Mouse (Mus musculus): ENCODE data around the gene Igsf9b. TPM values are rescaled to one million over a fixed set of nuclear protein-coding genes. Genes with fewer than 3 reads are reported as not detected.

Igsf9b gene
- polyA plus RNA-seq, 1 experiment: 2.6 TPM

GRCm38 (mm10) chr9:27289543-27290308, 9.3 kb upstream of the Igsf9b start:
- Histone ChIP-seq H3K27ac (ENCODE audit: insufficient read depth, low read depth, low read length) (no peak overlapping the region), H3K4me3 (ENCODE audit: low read depth, low read length) (no peak overlapping the region), H3K27me3 (ENCODE audit: control insufficient read depth, insufficient read depth, low read length) (0 out of 2 replicates have a peak, but pooled peaks cover 2% of the 10 kb centered on the region), H3K4me1 (ENCODE audit: control insufficient read depth, insufficient read depth, insufficient read length, low read length) (no peaks in the 10 kb centered on the region), H3K36me3 (ENCODE audit: control insufficient read depth, insufficient read depth, low read length) (no peaks in the 10 kb centered on the region)
- WGBS: 50% methylated on average over 7 of the region's 7 CpGs
- TF ChIP-seq CTCF (IDR thresholded peaks at IDR 0.05; ENCODE audit: extremely low read depth, insufficient read length, insufficient replicate concordance, low read depth, low read length) (no peak), POLR2A (IDR thresholded peaks at IDR 0.05; ENCODE audit: low read depth, low read length) (no peak)

- no peaks in the 10 kb centered on the region for H3K36me3 ChIP-seq (ENCODE audit: control insufficient read depth, insufficient read depth, low read length)
- TF ChIP-seq CTCF (IDR thresholded peaks at IDR 0.05; ENCODE audit: extremely low read depth, insufficient read length, insufficient replicate concordance, low read depth, low read length): no peak
- no peak for TF ChIP-seq POLR2A (IDR thresholded peaks at IDR 0.05; ENCODE audit: low read depth, low read length)
- H3K27me3 ChIP-seq (ENCODE audit: control insufficient read depth, insufficient read depth, low read length): 0 out of 2 replicates have a peak, but pooled peaks cover 2% of the 10 kb centered on the region
- H3K27ac ChIP-seq (ENCODE audit: insufficient read depth, low read depth, low read length): no peak overlapping the region
- no peaks in the 10 kb centered on the region; the same call in 1 of the 2 replicates for H3K4me1 ChIP-seq (ENCODE audit: control insufficient read depth, insufficient read depth, insufficient read length, low read length)
- WGBS: 62% methylated on average over 4 of the region's 4 CpGs
- H3K4me3 ChIP-seq (ENCODE audit: low read depth, low read length): no peak overlapping the region
Measured at GRCm38 (mm10) chr9:27294380-27294779, 4.6 kb upstream of the Igsf9b start.

- Histone ChIP-seq H3K4me1 (ENCODE audit: control insufficient read depth, insufficient read depth, insufficient read length, low read length) (peaks cover 7% of the 10 kb centered on the region; the same call in 1 of the 2 replicates), H3K4me3 (ENCODE audit: low read depth, low read length) (peak overlapping the region; percentile 89), H3K36me3 (ENCODE audit: control insufficient read depth, insufficient read depth, low read length) (no peaks in the 10 kb centered on the region), H3K27me3 (ENCODE audit: control insufficient read depth, insufficient read depth, low read length) (no peaks in the 10 kb centered on the region), H3K27ac (ENCODE audit: insufficient read depth, low read depth, low read length) (peak overlapping the region; percentile 44)
- TF ChIP-seq POLR2A (IDR thresholded peaks at IDR 0.05; ENCODE audit: low read depth, low read length) (no peak; the same call in 1 of the 2 replicates), CTCF (IDR thresholded peaks at IDR 0.05; ENCODE audit: extremely low read depth, insufficient read length, insufficient replicate concordance, low read depth, low read length) (no peak)
- 1% methylated on average over 68 of the region's 68 CpGs for WGBS
Measured at GRCm38 (mm10) chr9:27299286-27300187, 533 bp downstream of the Igsf9b start.

GRCm38 (mm10) chr9:27300188-27300691, 1.2 kb downstream of the Igsf9b start:
- Histone ChIP-seq H3K27me3 (ENCODE audit: control insufficient read depth, insufficient read depth, low read length) (no peaks in the 10 kb centered on the region), H3K4me3 (ENCODE audit: low read depth, low read length) (peak overlapping the region; percentile 89), H3K4me1 (ENCODE audit: control insufficient read depth, insufficient read depth, insufficient read length, low read length) (peaks cover 7% of the 10 kb centered on the region; the same call in 1 of the 2 replicates), H3K36me3 (ENCODE audit: control insufficient read depth, insufficient read depth, low read length) (no peaks in the 10 kb centered on the region), H3K27ac (ENCODE audit: insufficient read depth, low read depth, low read length) (peak overlapping the region; percentile 44)
- WGBS: 2% methylated on average over 32 of the region's 32 CpGs
- TF ChIP-seq CTCF (IDR thresholded peaks at IDR 0.05; ENCODE audit: extremely low read depth, insufficient read length, insufficient replicate concordance, low read depth, low read length) (no peak), POLR2A (IDR thresholded peaks at IDR 0.05; ENCODE audit: low read depth, low read length) (no peak)

- Histone ChIP-seq H3K36me3 (ENCODE audit: control insufficient read depth, insufficient read depth, low read length) (no peaks in the 10 kb centered on the region), H3K27ac (ENCODE audit: insufficient read depth, low read depth, low read length) (no peak overlapping the region), H3K27me3 (ENCODE audit: control insufficient read depth, insufficient read depth, low read length) (no peaks in the 10 kb centered on the region), H3K4me1 (ENCODE audit: control insufficient read depth, insufficient read depth, insufficient read length, low read length) (peaks cover 7% of the 10 kb centered on the region; the same call in 1 of the 2 replicates), H3K4me3 (ENCODE audit: low read depth, low read length) (peak overlapping the region; percentile 89)
- 12% methylated on average over 4 of the region's 4 CpGs for WGBS
- TF ChIP-seq CTCF (IDR thresholded peaks at IDR 0.05; ENCODE audit: extremely low read depth, insufficient read length, insufficient replicate concordance, low read depth, low read length) (no peak), POLR2A (IDR thresholded peaks at IDR 0.05; ENCODE audit: low read depth, low read length) (no peak)
Measured at GRCm38 (mm10) chr9:27300698-27301097, 1.7 kb downstream of the Igsf9b start.

- H3K36me3 ChIP-seq (ENCODE audit: control insufficient read depth, insufficient read depth, low read length): no peaks in the 10 kb centered on the region
- H3K4me1 ChIP-seq (ENCODE audit: control insufficient read depth, insufficient read depth, insufficient read length, low read length): peaks cover 7% of the 10 kb centered on the region; the same call in 1 of the 2 replicates
- H3K27ac ChIP-seq (ENCODE audit: insufficient read depth, low read depth, low read length): no peak overlapping the region
- no peaks in the 10 kb centered on the region for H3K27me3 ChIP-seq (ENCODE audit: control insufficient read depth, insufficient read depth, low read length)
- 78% methylated on average over 5 of the region's 5 CpGs for WGBS
- no peak overlapping the region for H3K4me3 ChIP-seq (ENCODE audit: low read depth, low read length)
- TF ChIP-seq CTCF (IDR thresholded peaks at IDR 0.05; ENCODE audit: extremely low read depth, insufficient read length, insufficient replicate concordance, low read depth, low read length): no peak
- TF ChIP-seq POLR2A (IDR thresholded peaks at IDR 0.05; ENCODE audit: low read depth, low read length): no peak
Measured at GRCm38 (mm10) chr9:27301486-27301885, 2.5 kb downstream of the Igsf9b start.
